Mouse (Mus musculus) lung, postnatal 0 days (tissue): Measurements from ENCODE around the gene Gm20388.
"Not testable (repeated sequence)": the region's sequence is repeated elsewhere in the genome, so short reads cannot be mapped to it uniquely, and the experiment has no call there.

Experiments used
- CTCF ChIP-seq: IDR thresholded peaks from 2 replicates; pipeline ENCODE4 v1.5.1; 2016; ENCODE audit warnings: antibody characterized with exemption, mild to moderate bottlenecking
- EP300 ChIP-seq: IDR thresholded peaks from 2 replicates; pipeline ENCODE4 v1.6.1; 2016; ENCODE audit warnings: antibody characterized with exemption, mild to moderate bottlenecking, control low read depth

DNA sequence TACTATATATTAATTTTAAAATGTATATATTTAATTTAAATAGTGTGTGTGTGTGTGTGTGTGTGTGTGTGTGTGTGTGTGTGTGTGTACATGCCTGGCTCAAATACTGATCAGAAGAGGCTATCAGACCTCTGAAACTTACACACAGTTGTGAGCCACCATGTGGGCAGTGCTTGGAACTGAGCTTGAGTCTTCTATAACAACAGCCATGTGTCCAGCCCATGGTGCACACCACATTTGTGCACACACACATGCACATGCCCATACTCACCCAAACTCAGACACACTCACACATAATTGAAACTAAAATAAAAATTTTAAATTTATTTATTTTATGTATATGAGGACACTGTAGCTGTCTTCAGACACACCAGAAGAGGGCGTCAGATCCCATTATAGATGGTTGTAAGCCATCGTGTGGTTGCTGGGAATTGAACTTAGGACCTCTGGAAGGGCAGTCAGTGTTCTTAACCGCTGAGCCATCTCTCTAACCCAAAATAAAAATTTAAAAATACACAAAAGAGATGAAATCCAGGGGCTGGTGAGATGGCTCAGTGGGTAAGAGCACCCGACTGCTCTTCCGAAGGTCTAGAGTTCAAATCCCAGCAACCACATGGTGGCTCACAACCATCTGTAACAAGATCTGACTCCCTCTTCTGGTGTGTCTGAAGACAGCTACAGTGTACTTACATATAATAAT lies 3504.5 kb downstream of the Gm20388 start:
- not testable (repeated sequence) for TF ChIP-seq CTCF, EP300
